Mouse (Mus musculus): ENCODE measurements around the gene Mgat3.

DNA sequence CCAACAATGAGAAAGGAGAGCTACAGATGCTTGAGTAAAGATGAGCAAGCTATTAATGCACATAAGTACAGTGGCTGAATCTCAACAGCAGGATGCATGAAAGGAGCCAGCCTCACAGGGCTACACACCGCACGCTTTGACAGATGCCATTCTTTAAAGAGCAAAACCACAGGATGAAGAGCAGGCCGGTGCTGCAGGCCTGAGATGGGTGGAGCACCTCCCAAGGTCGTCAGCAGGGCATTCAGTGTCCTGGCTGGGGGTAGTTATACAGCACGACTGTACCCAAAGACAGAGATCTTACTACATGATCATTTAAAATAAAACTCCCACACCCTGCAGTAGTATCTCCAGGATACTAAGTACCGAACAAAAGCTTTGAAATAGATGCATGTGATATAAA, 27.4 kb upstream of the Mgat3 start:
- TF ChIP-seq CTCF (conservative IDR thresholded peaks at IDR 0.05; ENCODE audit: low read length) (no peak), NANOG (IDR thresholded peaks at IDR 0.05; ENCODE audit: borderline replicate concordance, low read length) (no peak), POU5F1 (IDR thresholded peaks at IDR 0.05; ENCODE audit: borderline replicate concordance, low read length) (no peak)
